Mouse (Mus musculus) bone marrow, adult 2 months (tissue): Measurements from ENCODE around the gene Kat2b.

Source experiments
- CTCF ChIP-seq: fragments of 200-500 bp; IDR thresholded peaks from 2 replicates; pipeline ENCODE4 v1.5.1; 2011; ENCODE audit warnings: low read length, control low read depth; ENCODE audit not compliant: control insufficient read depth, insufficient read depth
- POLR2A ChIP-seq: fragments of 200-500 bp; IDR thresholded peaks from 2 replicates; pipeline ENCODE4 v1.6.1; 2011; ENCODE audit warnings: low read depth, mild to moderate bottlenecking, control low read depth, low read length, borderline replicate concordance; ENCODE audit not compliant: control insufficient read depth

GRCm38 (mm10) chr17:53577151-53577550 is 10.5 kb downstream of the Kat2b start:
- TF ChIP-seq CTCF: no peak
- no peak for TF ChIP-seq POLR2A
